Mouse (Mus musculus) heart, postnatal 36 days (tissue): ENCODE data around the gene Cel. TPM values are rescaled to one million over a fixed set of nuclear protein-coding genes. Genes with fewer than 3 reads are reported as not detected.
A peak's percentile ranks its signal among the peaks of the same experiment; 100 is the strongest.

Experiments
- DNase-seq, 2 experiments: peaks; one replicate each; pipeline ENCODE4 v3.0.0; 2021 to 2022
- intact Hi-C: fragments of 180-260 bp; cut with DNase I; formaldehyde crosslinking; loops from one replicate; pipeline ENCODE4 v1.15.1; 2025
- total RNA-seq, 2 experiments: library from RNA; stranded (reverse); gene quantifications; 2 replicates each; pipeline ENCODE4 v1.2.3; 2021

Gene Cel
- total RNA-seq, 2 experiments from 2014 or later: not detected

DNA sequence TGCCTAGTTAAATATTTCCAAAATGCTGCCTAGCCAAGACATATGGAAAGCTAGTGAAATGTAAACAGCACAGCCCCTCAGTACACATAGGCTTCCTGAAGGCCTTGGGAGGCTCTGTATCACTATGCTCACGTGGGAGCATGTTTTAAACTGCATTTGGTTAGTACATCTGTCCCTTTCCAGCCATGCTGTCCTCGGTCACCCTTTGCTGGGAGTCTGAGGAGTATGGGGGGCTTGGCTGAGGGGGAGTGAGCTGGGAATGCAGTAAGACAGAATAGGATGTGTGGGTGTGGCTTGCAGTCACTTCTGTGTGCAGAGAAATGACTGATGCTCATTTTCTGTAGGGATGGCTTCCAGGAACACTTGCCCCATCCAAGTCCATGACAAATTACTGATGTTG, 22.5 kb upstream of the Cel start:
- intact Hi-C loops: loop anchor here (1.0 to 10.0 kb wide), 2 partner anchors 71 to 1671 kb away; partner anchors contain the start of genes Med22, Rpl7a, Surf1 and Surf2

DNA sequence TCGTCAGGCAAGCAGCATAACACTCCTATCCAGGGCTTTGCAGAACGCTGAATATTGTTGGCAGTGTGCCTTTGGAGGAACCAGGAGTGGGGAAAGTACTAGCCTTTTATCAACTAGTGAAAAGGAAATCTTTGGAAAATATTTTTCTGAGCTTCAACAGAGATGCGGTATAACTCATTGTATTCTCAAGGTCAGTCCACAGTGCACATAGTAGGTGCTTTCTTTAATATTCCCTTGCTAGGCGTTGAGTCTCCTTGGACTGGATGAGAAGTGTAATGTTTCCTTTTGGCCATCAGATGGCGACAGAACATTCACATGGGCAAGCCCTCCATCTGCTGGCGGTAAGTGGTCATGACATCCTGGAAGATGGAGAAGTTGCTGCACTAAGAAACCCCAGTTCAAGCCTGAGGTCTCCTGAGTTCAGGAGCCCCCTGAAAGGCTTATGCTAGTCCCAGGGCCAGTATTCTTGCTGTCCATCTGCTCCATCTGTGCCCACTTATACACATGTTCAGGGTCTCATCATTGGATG, 21.9 kb upstream of the Cel start:
- peak; percentile 76 to 79 for DNase-seq
- intact Hi-C loops: loop anchor here (1.0 to 10.0 kb wide), 2 partner anchors 71 to 1670 kb away; partner anchors contain the start of genes Med22, Rpl7a, Surf1 and Surf2

More for the DNA sequence above, 22.5 kb upstream of the Cel start:
- no peak for DNase-seq

DNA sequence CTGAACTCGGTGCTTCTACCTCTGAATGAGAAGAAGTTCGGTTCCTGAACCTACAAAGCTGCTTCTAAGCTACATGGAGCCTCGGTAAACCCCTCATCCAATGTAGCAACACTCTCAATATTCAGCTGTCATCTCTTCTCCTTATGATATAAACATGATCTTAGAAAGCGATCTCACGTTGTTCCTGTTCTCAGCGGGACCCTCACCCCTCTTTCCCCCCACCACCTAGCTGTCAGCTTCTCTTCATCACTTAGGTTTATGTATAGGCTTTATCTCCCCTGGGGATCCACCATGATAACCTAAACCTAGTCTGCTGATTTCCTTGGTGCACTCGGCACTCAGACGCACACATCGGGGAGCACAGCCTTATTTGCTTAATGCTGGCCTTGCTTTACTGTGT, 20.4 kb upstream of the Cel start, which contains the start of gene Gtf3c5:
Gtf3c5 (minus strand) TSS at position 101 of the 400 bp plus-strand sequence.
- DNase-seq: no peak
- intact Hi-C loops: loop anchor here (10.0 kb wide), 1 partner anchor 1669 kb away; the partner anchor contains the start of genes Med22, Rpl7a, Surf1 and Surf2

DNA sequence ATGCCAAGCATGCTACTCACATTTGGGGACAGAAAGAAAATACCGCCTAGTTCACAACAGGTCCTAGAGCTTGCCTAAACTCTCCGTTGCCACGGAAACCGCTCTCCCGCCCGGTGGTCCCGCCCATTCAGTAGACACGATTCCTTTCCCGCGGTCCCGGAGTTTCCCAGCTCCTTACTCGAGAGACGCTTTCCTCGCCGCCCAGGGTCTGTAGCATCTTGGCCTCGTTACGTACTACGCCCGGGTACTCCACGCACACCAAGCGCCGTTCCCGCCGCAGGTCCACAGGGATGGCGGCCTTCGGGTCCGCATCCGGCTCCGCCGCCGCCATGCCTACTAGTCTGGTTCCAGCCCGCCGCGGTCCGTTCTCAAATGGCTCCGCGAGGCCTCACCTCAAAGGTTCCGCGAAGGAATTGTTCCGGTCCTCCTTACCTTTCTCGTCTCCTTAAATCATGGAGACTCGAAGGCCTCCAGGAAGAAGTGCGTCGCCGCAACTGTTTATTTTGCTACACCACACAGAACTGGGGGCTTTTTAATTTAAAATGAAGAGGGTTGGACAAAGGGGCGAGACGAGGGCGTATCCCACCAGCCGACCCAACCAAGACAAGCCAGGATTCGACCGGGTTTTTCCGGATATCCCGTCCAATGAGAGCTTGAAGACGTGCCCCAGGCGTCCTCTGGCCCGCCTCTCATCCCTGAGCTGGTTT, 19.6 kb upstream of the Cel start:
- intact Hi-C loops: loop anchor here (10.0 kb wide), 1 partner anchor 1668 kb away; the partner anchor contains the start of genes Med22, Rpl7a, Surf1 and Surf2

DNA sequence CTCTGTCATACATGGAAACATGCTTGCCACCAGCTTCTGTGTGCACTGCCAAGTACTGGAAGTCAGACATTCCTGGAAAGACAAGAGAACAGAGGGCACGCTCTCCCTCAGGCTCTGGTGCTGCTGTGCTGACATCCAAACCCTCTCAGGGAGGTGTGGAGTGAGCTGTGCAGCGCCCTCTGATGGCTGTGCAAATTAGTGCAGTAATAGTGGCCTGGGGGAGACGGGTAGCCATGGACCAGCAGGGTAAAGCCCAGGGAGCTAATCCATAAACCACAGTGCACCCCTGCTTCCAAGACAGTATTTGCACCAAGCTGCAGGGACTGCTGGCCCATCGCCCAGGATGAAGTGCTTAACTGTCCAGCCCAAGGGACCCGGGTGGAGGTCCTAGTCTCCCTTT, 14.8 kb upstream of the Cel start:
- DNase-seq: peak in 1 of 2 experiments; percentile 23
- intact Hi-C loops: no loop called here

More for the DNA sequence above, 19.6 kb upstream of the Cel start:
- peak; percentile 92 to 95 for DNase-seq

DNA sequence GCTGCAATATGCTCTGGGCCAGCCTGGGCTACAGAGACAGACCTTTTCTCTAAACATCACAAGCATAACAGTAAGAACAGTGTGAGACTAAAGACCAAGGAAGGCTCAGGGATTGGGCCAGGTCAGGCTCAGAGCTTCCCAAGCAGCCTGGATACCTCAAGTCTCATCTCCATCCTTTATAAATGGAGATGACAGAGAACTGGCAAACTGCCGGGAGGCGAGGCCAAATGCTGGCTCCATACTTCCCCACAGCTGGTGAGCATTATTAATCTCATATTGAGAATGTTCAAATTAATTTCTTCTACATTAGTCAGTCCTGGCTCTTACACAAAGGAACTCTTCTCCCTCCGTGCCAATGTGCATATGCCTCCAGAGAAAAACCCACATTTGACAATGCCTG, 13.6 kb upstream of the Cel start:
- DNase-seq: no peak
- intact Hi-C loops: no loop called here

DNA sequence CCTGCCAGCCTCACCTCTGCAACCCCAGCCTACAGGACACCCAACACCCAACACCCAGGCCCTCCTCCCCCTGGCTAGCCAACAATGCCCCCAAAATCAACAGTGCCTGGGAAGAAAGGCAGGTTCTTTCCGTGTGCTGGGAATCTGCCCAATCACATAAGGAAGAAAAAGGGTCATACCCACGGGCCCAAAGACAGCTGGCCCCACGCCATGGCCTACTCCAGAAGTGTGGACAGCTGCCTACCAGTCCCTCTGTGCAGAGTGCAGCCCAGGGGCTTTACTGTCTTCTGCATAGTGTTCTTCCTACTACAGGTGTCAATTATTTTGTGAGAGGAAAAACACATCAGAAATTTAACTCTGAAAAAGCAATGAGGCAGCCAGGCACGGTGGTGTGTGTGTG, 12.1 kb upstream of the Cel start:
- intact Hi-C loops: no loop called here
- no peak for DNase-seq

DNA sequence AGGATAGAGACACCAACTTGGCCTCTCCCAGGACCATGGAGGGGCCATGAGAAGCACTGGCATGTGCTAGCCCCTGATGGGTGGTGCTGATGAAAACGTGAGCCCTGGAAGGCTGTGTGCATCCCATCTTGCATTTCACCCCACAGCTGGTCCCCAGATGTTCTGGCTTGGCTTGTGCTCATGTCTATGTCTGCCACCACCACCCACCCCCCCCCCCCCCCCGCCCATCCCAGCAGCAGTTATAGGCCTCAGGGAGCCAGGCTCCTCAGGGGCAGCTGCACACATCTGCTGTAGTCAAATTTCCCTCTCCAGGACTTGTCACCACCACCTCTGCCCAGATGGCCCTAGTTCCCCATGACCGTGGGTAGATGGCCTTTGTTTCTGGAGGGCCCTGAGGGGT, 6.7 kb upstream of the Cel start:
- DNase-seq: no peak
- intact Hi-C loops: no loop called here

DNA sequence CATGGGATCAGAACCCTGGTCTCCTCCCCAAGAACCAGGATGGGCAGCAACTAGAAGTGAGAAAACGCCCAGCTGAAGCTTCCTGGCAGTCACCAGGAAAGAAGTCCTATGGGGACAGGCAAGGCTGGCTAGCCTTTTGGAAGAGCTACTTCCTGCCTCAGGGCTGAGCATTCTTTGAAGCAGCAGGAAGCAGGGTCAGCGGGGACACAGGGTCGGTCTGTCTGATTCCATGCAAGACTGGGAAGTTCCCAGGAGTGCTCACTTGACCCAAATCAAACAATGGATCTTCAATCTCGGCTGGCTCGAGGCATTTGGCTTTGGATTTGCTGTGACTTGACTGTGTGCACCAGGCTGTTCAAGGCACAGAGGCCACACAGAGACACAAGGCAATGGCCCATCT, 3.3 kb upstream of the Cel start:
- intact Hi-C loops: no loop called here
- DNase-seq: no peak

DNA sequence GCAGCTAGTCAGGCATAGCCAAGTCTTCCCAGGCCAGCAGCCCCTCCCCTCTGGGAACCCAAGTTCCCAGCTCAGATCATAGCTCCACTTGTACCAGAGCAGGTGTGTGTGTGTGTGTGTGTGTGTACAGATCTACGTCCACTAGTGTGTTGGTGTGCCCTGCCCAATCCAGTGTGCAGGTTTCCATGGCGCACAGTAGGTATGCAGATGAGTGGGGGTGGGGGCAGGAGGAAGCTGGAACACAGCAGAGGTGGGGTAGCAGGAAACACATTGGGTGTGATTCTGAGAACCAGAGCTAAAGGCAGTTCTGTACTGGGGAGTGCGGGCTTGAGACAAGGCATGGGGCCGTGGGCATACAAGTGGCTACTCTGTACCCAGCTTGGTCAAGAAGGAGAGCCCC, 1.2 kb upstream of the Cel start:
- DNase-seq: no peak
- intact Hi-C loops: no loop called here

DNA sequence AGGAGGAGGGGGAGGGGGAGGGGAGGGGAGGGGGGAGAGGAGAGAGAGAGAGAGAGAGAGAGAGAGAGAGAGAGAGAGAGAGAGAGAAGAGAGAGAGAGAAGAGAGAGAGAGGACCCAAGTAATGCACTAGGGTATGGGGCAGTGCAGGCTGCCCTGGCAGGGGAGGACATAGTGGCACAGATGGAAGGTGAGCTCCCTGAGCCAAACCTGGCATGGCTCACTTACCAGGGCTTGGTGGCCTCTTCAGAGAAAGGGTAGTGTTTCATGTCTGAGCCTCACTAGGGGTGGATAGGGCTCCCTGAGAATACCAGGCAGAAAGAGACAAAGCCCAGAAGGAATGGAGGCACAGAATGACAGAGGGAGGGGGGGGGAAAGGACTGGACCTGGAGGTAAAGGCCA, 627 bp upstream of the Cel start:
- DNase-seq: no peak
- intact Hi-C loops: no loop called here

DNA sequence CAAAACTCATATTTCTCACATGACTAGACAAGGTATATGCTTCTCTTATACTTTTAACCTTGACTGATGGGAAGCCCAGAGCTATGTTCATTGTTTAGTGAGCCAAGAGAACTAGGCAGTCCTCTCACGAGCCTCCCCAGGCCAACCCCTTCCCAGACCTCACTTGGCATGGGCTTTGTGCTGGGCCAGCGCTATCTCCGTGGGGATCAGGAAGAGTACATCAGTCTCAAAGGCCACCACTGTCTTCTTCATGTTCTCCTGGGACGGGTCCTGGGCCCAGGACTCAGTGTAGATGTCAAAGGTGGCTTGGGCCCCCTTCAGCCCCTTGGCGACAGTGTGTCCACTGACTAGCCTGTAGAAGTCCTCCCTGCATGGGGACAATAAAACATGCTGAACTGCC, 5.8 kb downstream of the Cel start:
- DNase-seq: no peak
- intact Hi-C loops: no loop called here

DNA sequence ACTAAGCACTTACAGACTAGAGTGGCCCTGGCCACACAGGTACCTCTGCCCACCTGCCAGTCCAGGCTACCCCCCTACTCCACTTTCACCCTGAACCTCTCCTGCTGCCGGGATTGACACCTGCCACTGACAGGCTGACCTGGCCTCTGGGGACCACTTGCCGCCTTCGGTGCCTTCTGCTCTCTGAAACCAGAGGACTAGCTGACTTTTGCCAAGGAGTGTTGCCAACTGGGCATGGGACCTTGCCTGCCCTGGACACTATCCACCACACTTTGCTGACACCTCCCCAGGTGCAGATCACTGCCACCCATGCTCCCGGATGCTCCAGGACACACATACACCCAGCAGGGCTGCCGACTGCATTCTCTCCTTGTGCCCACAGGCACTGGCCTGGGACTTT, 10.9 kb downstream of the Cel start:
- no peak for DNase-seq

DNA sequence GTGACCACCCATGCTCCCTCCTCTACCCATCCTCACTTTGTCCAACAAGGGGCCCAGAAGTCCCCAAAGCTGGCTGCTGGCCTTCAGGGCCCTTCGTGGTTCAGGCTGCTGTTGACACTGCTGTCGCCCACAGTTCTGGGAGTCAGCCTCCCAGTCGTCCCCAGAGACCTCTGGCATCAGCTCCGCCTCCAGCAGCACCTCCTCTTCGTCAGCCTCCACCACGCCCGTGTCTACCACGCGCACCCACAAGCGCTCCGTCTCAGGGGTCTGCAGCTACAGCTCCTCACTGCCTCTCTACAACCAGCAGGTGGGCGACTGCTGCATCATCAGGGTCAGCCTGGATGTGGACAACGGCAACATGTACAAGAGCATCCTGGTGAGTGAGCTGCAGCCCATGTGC, 14.0 kb downstream of the Cel start:
- intact Hi-C loops: no loop called here
- no peak for DNase-seq

More for the DNA sequence above, 10.9 kb downstream of the Cel start:
- intact Hi-C loops: no loop called here

DNA sequence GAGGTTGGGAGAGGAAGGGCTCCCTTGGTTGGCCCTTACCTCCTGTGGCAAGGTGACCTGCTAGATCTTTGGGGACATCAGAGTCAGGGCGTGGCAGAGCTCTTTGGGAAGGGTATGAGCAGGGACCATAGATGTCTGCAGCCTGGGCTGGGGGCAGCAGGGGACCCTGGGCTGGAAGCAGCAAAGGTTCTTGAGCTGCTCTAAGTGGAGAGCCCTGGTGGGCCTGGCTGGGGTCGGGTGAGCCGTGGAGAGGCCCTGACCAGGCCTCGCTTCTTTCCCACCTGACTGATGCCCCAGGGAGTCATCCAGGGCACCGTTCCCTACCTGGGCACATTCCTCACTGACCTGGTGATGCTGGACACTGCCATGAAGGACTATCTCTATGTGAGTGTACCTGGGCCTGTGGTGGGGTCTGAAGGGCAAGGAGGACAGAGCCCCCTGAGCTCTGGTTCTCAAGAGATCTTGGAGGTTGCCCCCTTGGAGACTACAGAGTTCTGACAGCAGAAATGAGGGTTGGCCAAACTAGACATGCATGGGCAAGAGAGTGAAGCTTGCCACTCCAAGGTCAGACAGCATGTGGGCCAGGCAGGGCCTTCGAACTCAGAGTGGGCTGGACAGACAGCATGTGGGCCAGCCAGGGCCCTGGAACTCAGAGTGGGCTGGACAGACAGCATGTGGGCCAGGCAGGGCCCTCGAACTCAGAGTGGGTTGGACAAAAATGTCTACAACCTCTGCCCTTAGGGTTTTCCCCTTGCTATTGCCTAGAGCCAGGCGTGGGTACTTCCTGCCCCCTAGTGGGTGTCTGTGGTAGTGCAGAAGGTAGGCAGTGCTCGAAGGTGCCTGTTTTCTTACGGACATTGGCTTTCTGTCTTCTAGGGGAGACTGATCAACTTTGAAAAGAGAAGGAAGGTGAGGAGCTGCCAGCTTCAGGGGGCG, 15.7 kb downstream of the Cel start:
- peak; percentile 87 to 92 for DNase-seq
- intact Hi-C loops: loop anchor here (1.0 kb wide), 1 partner anchor 33 kb away; no protein-coding TSS in a partner anchor

DNA sequence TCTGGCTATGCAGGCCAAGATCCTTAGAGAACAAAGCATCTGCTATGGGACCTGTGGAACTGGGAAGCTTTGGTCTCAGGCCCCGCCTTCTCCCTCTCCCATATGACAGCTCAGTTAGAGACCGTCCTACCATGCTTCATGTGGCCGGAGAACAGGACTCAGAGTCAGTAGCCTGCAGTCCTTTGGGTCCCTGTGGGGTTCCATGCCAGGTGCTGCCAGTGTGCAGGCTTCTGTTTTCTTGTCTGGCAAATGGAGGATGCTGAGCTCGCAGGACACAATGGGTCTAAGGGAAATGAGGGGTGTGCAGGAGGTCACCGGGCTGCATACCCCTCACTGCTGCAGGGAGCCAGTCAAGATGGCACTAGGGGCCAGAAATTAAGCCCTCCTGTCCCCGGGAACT, 16.6 kb downstream of the Cel start:
- intact Hi-C loops: no loop called here
- no peak for DNase-seq

DNA sequence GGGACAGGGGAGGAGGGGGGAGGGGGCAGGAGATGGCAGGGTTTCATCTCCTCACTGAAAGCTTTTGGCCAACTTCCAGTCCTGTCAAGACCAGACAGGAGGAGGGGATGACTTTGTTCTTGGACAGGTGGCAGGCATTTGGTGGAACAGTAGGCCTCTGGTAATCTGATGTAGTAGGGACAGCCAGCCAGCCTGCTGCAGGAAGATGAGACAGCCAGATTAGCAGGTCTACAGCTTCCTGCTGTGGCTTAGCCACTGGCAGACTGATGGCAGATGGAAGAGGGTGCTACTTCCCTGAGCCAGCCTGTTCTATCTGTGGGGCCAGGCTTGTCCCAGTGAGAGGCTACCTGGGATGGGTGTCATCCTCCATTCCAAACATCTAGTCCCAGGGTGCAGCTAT, 17.2 kb downstream of the Cel start:
- intact Hi-C loops: no loop called here
- DNase-seq: no peak

DNA sequence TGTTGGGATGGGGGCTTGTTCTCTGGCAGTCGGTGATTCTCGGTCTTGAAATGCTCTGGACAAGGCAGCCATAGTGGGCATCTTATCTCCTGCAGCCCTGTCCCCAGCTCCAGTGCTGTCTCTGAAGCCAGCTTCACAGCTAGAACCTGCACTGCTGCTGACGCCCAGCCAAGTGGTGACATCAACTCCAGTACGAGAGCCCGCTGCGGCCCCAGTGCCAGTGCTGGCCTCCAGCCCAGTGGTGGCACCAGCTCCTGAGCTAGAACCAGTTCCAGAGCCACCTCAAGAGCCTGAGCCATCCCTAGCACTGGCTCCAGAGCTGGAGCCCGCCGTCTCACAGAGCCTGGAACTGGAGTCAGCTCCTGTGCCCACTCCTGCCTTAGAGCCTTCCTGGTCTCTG, 19.3 kb downstream of the Cel start:
- intact Hi-C loops: no loop called here
- DNase-seq: no peak

DNA sequence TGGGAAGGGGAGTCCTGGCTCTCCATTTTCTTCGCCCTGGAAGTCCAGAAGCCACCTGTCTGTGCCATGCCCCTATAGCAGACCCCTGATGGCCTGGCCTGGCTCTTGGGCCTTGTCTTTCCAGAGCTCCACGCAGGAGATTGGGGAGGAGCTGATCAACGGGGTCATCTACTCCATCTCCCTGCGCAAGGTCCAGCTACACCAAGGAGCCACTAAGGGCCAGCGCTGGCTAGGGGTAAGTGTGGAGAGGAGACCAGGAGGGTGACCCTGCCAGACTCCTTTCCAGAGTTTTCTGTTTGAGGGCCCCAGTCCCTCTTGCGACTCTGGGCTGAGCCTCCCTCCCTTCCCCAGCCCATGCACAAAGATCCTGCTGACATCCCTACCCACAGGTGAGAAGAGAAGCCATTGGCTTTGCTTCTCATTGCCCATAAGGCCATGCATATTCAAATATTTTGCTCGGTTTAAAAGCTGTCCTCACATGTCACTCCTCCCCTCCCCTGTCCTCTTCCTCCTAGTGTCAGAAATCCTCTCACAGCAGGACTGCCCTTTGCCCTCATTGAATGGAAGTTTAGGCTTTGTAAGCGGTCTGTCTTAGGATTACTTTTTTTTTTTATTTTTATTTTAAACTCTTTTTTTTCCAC, 22.5 kb downstream of the Cel start:
- intact Hi-C loops: no loop called here

DNA sequence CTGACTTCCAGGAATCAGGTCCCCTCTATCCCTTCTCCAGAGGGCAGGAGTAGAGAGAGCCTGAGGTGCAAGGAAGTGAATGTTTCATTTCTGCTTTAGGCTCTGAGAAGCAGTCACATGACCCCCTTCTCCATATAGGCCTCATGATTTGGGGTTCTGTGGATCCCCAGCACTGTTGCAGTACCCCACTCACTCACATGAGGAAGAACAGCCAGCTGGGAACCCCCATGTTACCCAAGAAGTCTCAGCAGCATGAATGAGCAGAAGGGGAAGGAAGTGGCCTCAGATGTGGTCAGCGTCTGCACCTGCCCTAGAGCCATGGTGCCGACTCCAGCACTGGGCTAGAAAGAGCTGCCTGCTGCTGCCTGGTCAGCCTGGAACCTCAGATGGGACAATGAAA, 23.3 kb downstream of the Cel start:
- intact Hi-C loops: no loop called here
- peak in 1 of 2 experiments; percentile 36 for DNase-seq

More for the DNA sequence above, 22.5 kb downstream of the Cel start:
- DNase-seq: no peak
